Mouse (Mus musculus): ENCODE measurements around the gene Apol7a. TPM values are rescaled to one million over a fixed set of nuclear protein-coding genes. Genes with fewer than 3 reads are reported as not detected.

Apol7a gene
- polyA plus RNA-seq, 1 experiment from 2014 or later: not detected

Other genes with a start within 250 kb of the Apol7a start
- gene Rbfox2, start 92.1 kb downstream of the Apol7a start, polyA plus RNA-seq (2014; fragmentation: Nextera tagmentation; extraction: Ambion mirVana): 57.6 and 64.6 TPM in 2 replicates
- not detected in 2 replicates for gene Apol9a, start 12.0 kb upstream of the Apol7a start, polyA plus RNA-seq (2014; fragmentation: Nextera tagmentation; extraction: Ambion mirVana)
- gene Apol7b, start 48.4 kb upstream of the Apol7a start, polyA plus RNA-seq (2014; fragmentation: Nextera tagmentation; extraction: Ambion mirVana): not detected in 2 replicates
- not detected in 2 replicates for gene Apol10a, start 77.9 kb upstream of the Apol7a start, polyA plus RNA-seq (2014; fragmentation: Nextera tagmentation; extraction: Ambion mirVana)
- not detected in 2 replicates for gene Apol11a, start 109.2 kb upstream of the Apol7a start, polyA plus RNA-seq (2014; fragmentation: Nextera tagmentation; extraction: Ambion mirVana)
- gene Apol7c, start 134.2 kb upstream of the Apol7a start, polyA plus RNA-seq (2014; fragmentation: Nextera tagmentation; extraction: Ambion mirVana): not detected in 2 replicates
- gene 1700025B11Rik, start 162.8 kb upstream of the Apol7a start, polyA plus RNA-seq (2014; fragmentation: Nextera tagmentation; extraction: Ambion mirVana): not detected in 2 replicates
- 0.09 and 0.18 TPM in 2 replicates for gene Apol10b, start 197.0 kb upstream of the Apol7a start, polyA plus RNA-seq (2014; fragmentation: Nextera tagmentation; extraction: Ambion mirVana)
- gene Gm36245, start 200.1 kb upstream of the Apol7a start, polyA plus RNA-seq (2014; fragmentation: Nextera tagmentation; extraction: Ambion mirVana): not detected in 2 replicates
- not detected in 2 replicates for gene Apol11b, start 244.2 kb upstream of the Apol7a start, polyA plus RNA-seq (2014; fragmentation: Nextera tagmentation; extraction: Ambion mirVana)

Measured in kidney, embryonic 14.5 days (tissue).